Mouse (Mus musculus): ENCODE data around the gene Gm11172. TPM values are rescaled to one million over a fixed set of nuclear protein-coding genes. Genes with fewer than 3 reads are reported as not detected.
A peak's percentile ranks its signal among the peaks of the same experiment; 100 is the strongest.

Gene Gm11172
- total and polyA plus RNA-seq, 3 experiments: not detected

- no peak overlapping the region for H3K9ac ChIP-seq (ENCODE audit: insufficient read depth, low read depth)
- in situ Hi-C loops (cut with MboI; ENCODE audit: low pct_ligation_motif_present, low pct_unique_long_range_greater_than_20kb, low sequenced_read_pairs) (no loop called here), dilution Hi-C loops (cut with MboI; ENCODE audit: extremely low pct_ligation_motif_present, extremely low pct_unique_long_range_greater_than_20kb, low sequenced_read_pairs) (no loop called here)
- no peak overlapping the region for H3K4me2 ChIP-seq (ENCODE audit: insufficient read depth, low read depth, poor library complexity, severe bottlenecking)
- H3K4me1 ChIP-seq (ENCODE audit: control insufficient read depth in 1 of 2, insufficient read depth in 2 of 2): peaks cover 44 to 87% of the 10 kb centered on the region in 2 experiments
- DNase-seq (ENCODE audit: extremely low read depth): no peak
- TF ChIP-seq CHD1 (IDR thresholded peaks at IDR 0.05; ENCODE audit: low read depth, low read length): no peak
- 0 out of 2 replicates have a peak, but pooled peaks have one; percentile 11 for TF ChIP-seq EP300 (IDR thresholded peaks at IDR 0.05; ENCODE audit: low read length)
- no peaks in the 10 kb centered on the region for H3K79me2 ChIP-seq (replicated peaks; ENCODE audit: control insufficient read depth, extremely low read depth, insufficient read depth, poor library complexity, severe bottlenecking)
- H3K36me3 ChIP-seq (replicated peaks in 1 of 2; ENCODE audit: control insufficient read depth in 1 of 2, insufficient read depth in 1 of 2, low read length in 1 of 2): peaks cover 0 to 5% of the 10 kb centered on the region in 2 experiments
- H3K27me3 ChIP-seq (replicated peaks): no peaks in the 10 kb centered on the region
- H3K9me3 ChIP-seq (replicated peaks; ENCODE audit: low read length): no peaks in the 10 kb centered on the region
- no peak overlapping the region for H3K27ac ChIP-seq (ENCODE audit: insufficient read depth, low read depth)
- H3K4me3 ChIP-seq (replicated peaks in 1 of 3; ENCODE audit: low read depth in 2 of 3, low read length in 2 of 3, poor library complexity in 1 of 3): no peak overlapping the region
Measured at GRCm38 (mm10) chr16:10776322-10776721, 36.4 kb upstream of the Gm11172 start.

- peaks cover 0 to 9% of the 10 kb centered on the region in 2 experiments for H3K36me3 ChIP-seq (replicated peaks in 1 of 2; ENCODE audit: control insufficient read depth in 1 of 2, insufficient read depth in 1 of 2, low read length in 1 of 2)
- in situ Hi-C loops (cut with MboI; ENCODE audit: low pct_ligation_motif_present, low pct_unique_long_range_greater_than_20kb, low sequenced_read_pairs) (no loop called here), dilution Hi-C loops (cut with MboI; ENCODE audit: extremely low pct_ligation_motif_present, extremely low pct_unique_long_range_greater_than_20kb, low sequenced_read_pairs) (no loop called here)
- TF ChIP-seq GABPA (IDR thresholded peaks at IDR 0.05; ENCODE audit: insufficient replicate concordance, low read depth, low read length) (no peak), HCFC1 (IDR thresholded peaks at IDR 0.05; ENCODE audit: low read depth, low read length) (no peak), MYC (IDR thresholded peaks at IDR 0.05; ENCODE audit: low read depth, low read length) (no peak), UBTF (IDR thresholded peaks at IDR 0.05; ENCODE audit: low read depth, low read length) (no peak), POLR2AphosphoS2 (IDR thresholded peaks at IDR 0.05; ENCODE audit: low read depth, low read length) (no peak), ZC3H11A (IDR thresholded peaks at IDR 0.05; ENCODE audit: low read depth, low read length) (no peak), USF1 (IDR thresholded peaks at IDR 0.05; ENCODE audit: low read depth, low read length) (no peak), PAX5 (IDR thresholded peaks at IDR 0.05; ENCODE audit: low read length) (no peak), CHD1 (IDR thresholded peaks at IDR 0.05; ENCODE audit: low read depth, low read length) (no peak), ZKSCAN1 (IDR thresholded peaks at IDR 0.05; ENCODE audit: borderline replicate concordance, low read depth, low read length) (no peak)
- no peak overlapping the region for H3K4me2 ChIP-seq (ENCODE audit: insufficient read depth, low read depth, poor library complexity, severe bottlenecking)
- no peaks in the 10 kb centered on the region for H3K79me2 ChIP-seq (replicated peaks; ENCODE audit: control insufficient read depth, extremely low read depth, insufficient read depth, poor library complexity, severe bottlenecking)
- H3K4me3 ChIP-seq (replicated peaks in 1 of 3; ENCODE audit: low read depth in 2 of 3, low read length in 2 of 3, poor library complexity in 1 of 3): no peak overlapping the region
- DNase-seq (ENCODE audit: extremely low read depth): no peak
- no peak overlapping the region for H3K9ac ChIP-seq (ENCODE audit: insufficient read depth, low read depth)
- no peak overlapping the region for H3K27ac ChIP-seq (ENCODE audit: insufficient read depth, low read depth)
- peaks cover 35 to 83% of the 10 kb centered on the region in 2 experiments for H3K4me1 ChIP-seq (ENCODE audit: control insufficient read depth in 1 of 2, insufficient read depth in 2 of 2)
- no peaks in the 10 kb centered on the region for H3K9me3 ChIP-seq (replicated peaks; ENCODE audit: low read length)
- H3K27me3 ChIP-seq (replicated peaks): no peaks in the 10 kb centered on the region
Measured at GRCm38 (mm10) chr16:10777579-10778160, 35.0 kb upstream of the Gm11172 start.

- Histone ChIP-seq H3K4me1 (ENCODE audit: control insufficient read depth in 1 of 2, insufficient read depth in 2 of 2) (peaks cover 23 to 67% of the 10 kb centered on the region in 2 experiments), H3K27me3 (replicated peaks) (no peaks in the 10 kb centered on the region), H3K9ac (ENCODE audit: insufficient read depth, low read depth) (no peak overlapping the region; the same call in 1 of the 2 replicates), H3K4me2 (ENCODE audit: insufficient read depth, low read depth, poor library complexity, severe bottlenecking) (no peak overlapping the region), H3K27ac (ENCODE audit: insufficient read depth, low read depth) (peak overlapping the region; percentile 97; the same call in 1 of the 2 replicates), H3K79me2 (replicated peaks; ENCODE audit: control insufficient read depth, extremely low read depth, insufficient read depth, poor library complexity, severe bottlenecking) (peaks cover 16% of the 10 kb centered on the region), H3K36me3 (replicated peaks in 1 of 2; ENCODE audit: control insufficient read depth in 1 of 2, insufficient read depth in 1 of 2, low read length in 1 of 2) (peaks cover 0 to 26% of the 10 kb centered on the region in 2 experiments), H3K9me3 (replicated peaks; ENCODE audit: low read length) (no peaks in the 10 kb centered on the region), H3K4me3 (replicated peaks in 1 of 3; ENCODE audit: low read depth in 2 of 3, low read length in 2 of 3, poor library complexity in 1 of 3) (no peak overlapping the region)
- DNase-seq (ENCODE audit: extremely low read depth): no peak
- TF ChIP-seq ZMIZ1 (IDR thresholded peaks at IDR 0.05; ENCODE audit: low read depth, low read length) (0 out of 2 replicates have a peak, but pooled peaks have one; percentile 17), UBTF (IDR thresholded peaks at IDR 0.05; ENCODE audit: low read depth, low read length) (no peak; the same call in 1 of the 2 replicates)
- in situ Hi-C loops (cut with MboI; ENCODE audit: low pct_ligation_motif_present, low pct_unique_long_range_greater_than_20kb, low sequenced_read_pairs): loop anchor here (5.0 kb wide), 1 partner anchor 33 kb away; no protein-coding TSS in a partner anchor
- dilution Hi-C loops (cut with MboI; ENCODE audit: extremely low pct_ligation_motif_present, extremely low pct_unique_long_range_greater_than_20kb, low sequenced_read_pairs): no loop called here
Measured at GRCm38 (mm10) chr16:10780631-10781120, 32.0 kb upstream of the Gm11172 start.

All from CH12.LX (cell line).